Mouse (Mus musculus) erythroblast, embryonic 14.5 days (primary cell): ENCODE measurements around the gene Ppih. TPM values are rescaled to one million over a fixed set of nuclear protein-coding genes. Genes with fewer than 3 reads are reported as not detected.

ENCODE experiments used
- H3K27me3 ChIP-seq: 2 replicates; pipeline ENCODE4 v1.6.1; 2012; ENCODE audit warnings: inconsistent platforms; ENCODE audit not compliant: control insufficient read depth
- H3K36me3 ChIP-seq: 2 replicates; pipeline ENCODE4 v1.6.1; 2012; ENCODE audit warnings: mild to moderate bottlenecking, inconsistent platforms; ENCODE audit not compliant: control insufficient read depth
- H3K4me1 ChIP-seq: 2 replicates; pipeline ENCODE4 v1.6.1; 2012; ENCODE audit warnings: inconsistent platforms; ENCODE audit not compliant: control insufficient read depth
- H3K4me3 ChIP-seq: replicated peaks from 2 replicates; pipeline ENCODE3; 2012; ENCODE audit warnings: moderate library complexity, mild to moderate bottlenecking, inconsistent platforms
- H3K9me3 ChIP-seq: 2 replicates; pipeline ENCODE4 v1.6.1; 2012; ENCODE audit warnings: low read length, inconsistent platforms, mixed read lengths; ENCODE audit not compliant: control insufficient read depth
- GATA1 ChIP-seq: IDR thresholded peaks from 2 replicates; pipeline ENCODE4 v1.6.1; 2012; ENCODE audit warnings: low read length, inconsistent platforms, mixed read lengths
- TAL1 ChIP-seq: IDR thresholded peaks from 3 replicates; pipeline ENCODE4 v1.6.1; 2012; ENCODE audit warnings: low read length, inconsistent platforms, mixed read lengths
- polyA plus RNA-seq: library from polyadenylated mRNA; stranded (reverse); fragments of >175 nt; gene quantifications from 2 replicates; pipeline ENCODE4 v1.2.3, GENCODE M21; 2012

Gene Ppih
- polyA plus RNA-seq, 1 experiment: 0.39 TPM

- Histone ChIP-seq H3K9me3 (no peaks in the 10 kb centered on the region), H3K36me3 (peaks cover 90% of the 10 kb centered on the region), H3K4me1 (peaks cover 26% of the 10 kb centered on the region), H3K4me3 (no peak overlapping the region), H3K27me3 (no peaks in the 10 kb centered on the region)
- no peak for TF ChIP-seq TAL1
Observed at GRCm38 (mm10) chr4:119274627-119275026, 45.7 kb downstream of the Ppih start.

DNA sequence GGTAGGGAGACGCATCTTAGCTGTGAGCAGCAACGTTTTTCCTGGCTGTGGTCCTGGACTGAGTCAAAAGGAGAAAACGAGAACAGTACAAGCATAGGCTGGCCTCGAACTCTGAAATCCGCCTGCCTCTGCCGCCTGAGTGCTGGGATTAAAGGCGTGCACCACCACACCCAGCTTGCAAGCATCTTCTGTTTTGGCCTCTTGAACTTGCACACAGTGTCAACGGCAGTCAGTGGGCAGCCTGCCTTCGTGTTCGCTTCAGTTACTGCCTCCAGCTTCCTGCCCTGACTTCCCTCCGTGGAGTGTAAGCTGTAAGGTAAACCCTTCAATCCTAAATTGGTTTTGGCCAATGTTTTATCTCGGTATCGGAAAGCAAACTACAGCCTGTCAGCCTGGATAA lies 53.7 kb downstream of the Ppih start:
- Histone ChIP-seq H3K9me3 (no peaks in the 10 kb centered on the region), H3K4me1 (peaks cover 10% of the 10 kb centered on the region), H3K36me3 (peaks cover 21% of the 10 kb centered on the region), H3K4me3 (no peak overlapping the region), H3K27me3 (no peaks in the 10 kb centered on the region)
- TF ChIP-seq TAL1 (no peak), GATA1 (no peak)

DNA sequence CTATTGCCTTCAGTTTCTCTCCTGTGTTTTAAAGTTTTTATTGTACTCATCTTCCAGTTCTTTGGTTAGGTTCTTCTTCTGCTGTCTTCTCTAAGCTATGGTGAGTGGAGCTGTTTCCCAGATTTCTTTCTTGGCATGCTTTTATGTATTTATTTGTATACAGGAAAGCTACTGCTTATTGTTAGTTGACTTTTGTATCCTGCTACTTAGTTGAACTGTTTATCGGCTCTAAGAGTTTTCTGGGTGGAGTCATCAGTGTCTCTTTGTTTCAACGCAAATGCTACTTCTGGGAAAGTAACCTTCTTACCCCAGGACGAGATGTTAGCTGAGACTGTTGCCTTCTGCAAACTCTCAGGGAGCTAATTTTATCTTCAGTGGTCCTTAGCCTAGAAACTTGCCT lies 56.9 kb downstream of the Ppih start:
- no peak for TF ChIP-seq TAL1
- Histone ChIP-seq H3K4me3 (no peak overlapping the region), H3K9me3 (no peaks in the 10 kb centered on the region), H3K27me3 (no peaks in the 10 kb centered on the region; the same call in none of the 2 replicates), H3K36me3 (no peaks in the 10 kb centered on the region), H3K4me1 (no peaks in the 10 kb centered on the region; the same call in 1 of the 2 replicates)

DNA sequence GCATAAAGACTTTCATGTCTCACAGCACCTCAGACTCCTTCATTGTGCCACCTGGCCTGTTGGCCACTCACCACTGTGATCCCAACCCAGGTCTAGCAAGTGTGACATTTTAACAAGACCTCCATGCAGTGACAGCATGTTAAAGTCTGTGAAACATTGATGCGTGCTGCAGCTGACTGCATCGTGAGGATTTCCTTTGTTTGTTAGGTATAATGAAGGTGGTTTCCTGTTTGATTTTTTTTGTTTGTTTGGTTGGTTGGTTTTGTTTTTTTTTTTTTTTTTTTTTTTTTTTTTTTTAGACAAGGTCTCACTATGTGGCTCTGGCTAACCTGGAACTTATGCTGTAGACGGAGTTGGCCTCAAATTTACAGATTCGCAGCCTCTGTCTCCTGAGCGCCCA lies 57.9 kb downstream of the Ppih start:
- Histone ChIP-seq H3K36me3 (no peaks in the 10 kb centered on the region), H3K9me3 (no peaks in the 10 kb centered on the region), H3K4me3 (no peak overlapping the region), H3K27me3 (no peaks in the 10 kb centered on the region; the same call in none of the 2 replicates), H3K4me1 (no peaks in the 10 kb centered on the region; the same call in 1 of the 2 replicates)
- TF ChIP-seq TAL1 (no peak), GATA1 (no peak)

DNA sequence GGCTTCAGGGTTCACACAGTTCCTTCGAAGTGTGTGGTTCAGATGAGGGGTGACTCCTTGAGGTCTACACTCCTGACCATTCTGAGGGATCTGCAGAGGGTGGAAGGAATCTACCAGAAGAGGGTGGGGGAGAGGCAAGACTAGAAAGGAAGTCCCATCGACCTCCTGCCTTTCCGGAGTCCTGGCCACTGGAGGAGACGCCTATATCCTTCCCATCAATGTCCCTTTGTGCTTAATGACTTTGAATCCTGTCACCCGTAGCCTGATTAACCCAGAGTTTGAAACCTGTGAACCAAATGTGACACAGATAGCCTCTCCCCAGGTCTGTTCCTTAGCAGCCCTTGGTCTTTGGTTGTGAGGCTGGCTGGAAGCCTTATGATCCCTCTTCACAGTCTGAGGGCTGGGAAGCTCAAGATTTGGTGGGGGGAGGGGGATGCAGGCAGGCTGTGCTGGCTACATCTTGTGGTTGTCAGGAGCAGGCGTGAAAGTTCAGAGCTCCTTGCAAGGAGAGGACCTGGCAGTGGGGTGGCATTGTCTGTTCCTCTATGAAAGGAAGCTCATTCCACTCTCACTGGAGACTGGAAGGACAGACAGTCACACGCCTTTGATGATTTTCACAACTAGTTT lies 59.1 kb downstream of the Ppih start:
- Histone ChIP-seq H3K36me3 (no peaks in the 10 kb centered on the region), H3K27me3 (no peaks in the 10 kb centered on the region; the same call in none of the 2 replicates), H3K9me3 (no peaks in the 10 kb centered on the region), H3K4me3 (no peak overlapping the region), H3K4me1 (no peaks in the 10 kb centered on the region; the same call in 1 of the 2 replicates)
- TF ChIP-seq GATA1: no peak

GRCm38 (mm10) chr4:119259344-119260254 lies 60.7 kb downstream of the Ppih start:
- Histone ChIP-seq H3K36me3 (no peaks in the 10 kb centered on the region), H3K9me3 (no peaks in the 10 kb centered on the region), H3K4me3 (no peak overlapping the region), H3K4me1 (no peaks in the 10 kb centered on the region; the same call in 1 of the 2 replicates), H3K27me3 (no peaks in the 10 kb centered on the region; the same call in none of the 2 replicates)
- TF ChIP-seq GATA1 (no peak), TAL1 (no peak)

GRCm38 (mm10) chr4:119257083-119257482 lies 63.3 kb downstream of the Ppih start:
- Histone ChIP-seq H3K36me3 (no peaks in the 10 kb centered on the region), H3K27me3 (no peaks in the 10 kb centered on the region; the same call in none of the 2 replicates), H3K9me3 (no peaks in the 10 kb centered on the region), H3K4me1 (no peaks in the 10 kb centered on the region; the same call in 1 of the 2 replicates), H3K4me3 (no peak overlapping the region)
- TF ChIP-seq GATA1: no peak
- TF ChIP-seq TAL1: no peak

- Histone ChIP-seq H3K4me1 (no peaks in the 10 kb centered on the region; the same call in 1 of the 2 replicates), H3K27me3 (no peaks in the 10 kb centered on the region), H3K4me3 (no peak within 1 kb of the TSS), H3K36me3 (no peaks in the 10 kb centered on the region), H3K9me3 (no peaks in the 10 kb centered on the region)
- TF ChIP-seq GATA1 (no peak), TAL1 (no peak)
Observed at GRCm38 (mm10) chr4:119255351-119255750, 65.0 kb downstream of the Ppih start, which contains the start of gene Cldn19. Gene Cldn19 (plus strand): TSS chr4:119255414.

DNA sequence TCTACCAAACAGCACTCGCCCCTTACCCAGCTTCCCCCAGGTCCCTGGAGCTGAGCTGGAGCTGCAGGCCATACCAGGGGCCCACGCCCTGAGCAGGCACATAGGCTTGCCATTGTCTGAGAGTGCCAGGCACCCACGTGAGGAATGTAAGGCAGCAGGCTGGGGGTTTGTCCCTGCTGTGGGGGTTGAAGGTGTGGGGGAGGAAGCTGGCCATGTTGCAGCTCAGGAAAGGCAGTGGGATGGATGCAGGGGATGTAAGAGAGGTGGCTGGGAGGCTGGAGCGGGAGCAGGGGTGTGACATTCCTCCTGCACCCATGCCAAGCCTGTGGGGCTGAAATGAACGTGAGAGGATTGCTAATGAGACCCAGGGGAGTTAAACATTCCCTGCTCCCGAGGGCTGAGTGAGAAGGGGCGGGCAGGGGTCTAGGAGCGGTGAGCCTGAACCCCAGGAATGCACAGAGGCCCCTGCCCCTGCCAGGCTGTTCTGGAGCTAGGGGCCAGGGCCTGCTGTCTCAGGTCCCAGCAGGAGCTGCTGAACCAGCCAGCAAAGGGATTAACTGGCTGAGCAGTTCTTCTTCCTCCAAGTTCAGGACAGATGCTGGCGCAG lies 66.2 kb downstream of the Ppih start:
- no peaks in the 10 kb centered on the region for H3K9me3 ChIP-seq
- no peaks in the 10 kb centered on the region for H3K27me3 ChIP-seq
- H3K36me3 ChIP-seq: no peaks in the 10 kb centered on the region
- no peak for TF ChIP-seq GATA1
- TF ChIP-seq TAL1: no peak
- no peaks in the 10 kb centered on the region for H3K4me1 ChIP-seq
- no peak overlapping the region for H3K4me3 ChIP-seq
